Mouse (Mus musculus) heart, adult 2 months (tissue): ENCODE measurements at regions not wholly inside any gene's neighbourhood (a gene's known extent, or its start where the extent isn't known, plus 50 kb on each side); places are given as distances from the start of the nearest gene placed in this dataset.
A peak's percentile ranks its signal among the peaks of the same experiment; 100 is the strongest.

ENCODE experiments used
- DNase-seq, 2 experiments: peaks; one replicate each; pipeline ENCODE4 v3.0.0; 2021
- H3K27ac ChIP-seq: fragments of 200-600 bp; 2 replicates; pipeline ENCODE4 v1.8.1; 2022
- H3K27me3 ChIP-seq: fragments of 200-500 bp; 2 replicates; pipeline ENCODE4 v1.6.1; 2012; ENCODE audit warnings: mild to moderate bottlenecking, low read length, inconsistent platforms, mixed read lengths; ENCODE audit not compliant: control insufficient read depth, insufficient read depth
- H3K36me3 ChIP-seq: fragments of 200-500 bp; 2 replicates; pipeline ENCODE4 v1.6.1; 2012; ENCODE audit warnings: low read length, inconsistent platforms; ENCODE audit not compliant: control insufficient read depth, insufficient read depth
- H3K4me1 ChIP-seq: fragments of 200-500 bp; 2 replicates; pipeline ENCODE4 v1.6.1; 2011; ENCODE audit warnings: low read length; ENCODE audit not compliant: control insufficient read depth, insufficient read depth
- H3K4me3 ChIP-seq: fragments of 200-600 bp; 2 replicates; pipeline ENCODE4 v1.8.1; 2022
- H3K79me2 ChIP-seq: fragments of 200-500 bp; replicated peaks from 2 replicates; pipeline ENCODE4 v1.6.1; 2012; ENCODE audit warnings: mild to moderate bottlenecking, inconsistent platforms, low read length, moderate library complexity, mixed read lengths; ENCODE audit not compliant: control insufficient read depth, insufficient read depth
- H3K9ac ChIP-seq: fragments of 200-500 bp; 2 replicates; pipeline ENCODE4 v1.6.1; 2012; ENCODE audit warnings: low read depth, mild to moderate bottlenecking, control low read depth, inconsistent platforms, low read length, mixed read lengths
- CTCF ChIP-seq: fragments of 200-600 bp; IDR thresholded peaks from 2 replicates; pipeline ENCODE4 v1.8.1; 2022; ENCODE audit warnings: antibody characterized with exemption, mild to moderate bottlenecking, moderate library complexity
- EP300 ChIP-seq: fragments of 200-500 bp; IDR thresholded peaks from 2 replicates; pipeline ENCODE4 v1.6.1; 2011; ENCODE audit warnings: low read depth, low read length, control low read depth; ENCODE audit not compliant: insufficient read depth
- POLR2A ChIP-seq: fragments of 200-500 bp; IDR thresholded peaks from 2 replicates; pipeline ENCODE4 v1.6.1; 2011; ENCODE audit warnings: mild to moderate bottlenecking, low read depth, low read length, control low read depth; ENCODE audit not compliant: insufficient read depth
- WGBS: fragments of 180-500 bp; shearing (Covaris S2); methylation state at CpG from one replicate; pipeline ENCODE4 v1.1.7; 2018; 5-methylcytosine and 5-hydroxymethylcytosine counted together
- intact Hi-C: fragments of 180-260 bp; cut with DNase I; formaldehyde crosslinking; loops from one replicate; pipeline ENCODE4 v1.15.1; 2025

DNA sequence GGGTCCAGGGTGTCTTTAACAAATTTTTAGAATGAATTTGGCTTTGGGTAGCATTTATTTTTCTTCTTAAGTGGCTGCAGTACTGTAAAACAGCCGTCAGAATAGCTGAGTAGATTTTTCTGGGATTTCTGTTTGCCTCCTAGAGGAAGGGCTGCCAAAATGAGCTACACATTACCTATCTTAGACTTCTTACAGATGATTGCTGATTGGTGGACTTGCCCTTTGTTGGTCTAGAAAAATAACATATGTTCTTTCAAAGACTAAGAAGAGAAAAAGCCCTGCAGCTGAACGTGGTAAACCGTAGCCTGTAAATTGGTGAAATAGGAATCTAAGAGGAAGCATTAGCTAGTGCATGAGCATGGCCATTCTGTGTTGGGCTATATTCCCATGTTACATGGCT is 276.7 kb upstream of the Mms22l start:
- H3K36me3 ChIP-seq = no peaks in the 10 kb centered on the region

DNA sequence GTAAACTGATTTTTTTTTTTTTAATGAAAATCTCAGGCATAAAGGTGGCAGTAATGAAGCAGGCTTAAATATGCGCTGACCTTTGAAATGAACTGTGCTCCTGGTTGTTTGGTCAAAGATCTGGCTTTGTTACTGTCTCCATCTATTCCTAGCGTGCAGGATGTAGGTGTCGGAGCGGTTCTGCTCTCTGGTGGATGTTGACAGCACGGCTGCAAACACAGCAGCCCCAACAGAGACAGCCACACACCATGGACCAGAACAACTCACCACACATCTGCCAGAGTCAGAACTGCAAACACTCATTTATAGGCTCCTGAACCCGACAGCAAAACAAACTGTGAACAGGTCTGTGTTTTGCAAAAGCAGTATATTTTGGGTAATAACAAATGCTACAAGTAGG is 251.1 kb upstream of the Mms22l start:
- 53% methylated on average over 6 of the region's 6 CpGs for WGBS
- intact Hi-C loops = no loop called here

More for the DNA sequence above, 276.7 kb upstream of the Mms22l start:
- Histone ChIP-seq H3K9ac (no peak overlapping the region), H3K79me2 (no peaks in the 10 kb centered on the region), H3K4me1 (no peaks in the 10 kb centered on the region), H3K27ac (no peak overlapping the region), H3K4me3 (no peak overlapping the region), H3K27me3 (no peaks in the 10 kb centered on the region)
- no peak for DNase-seq
- 73% methylated on average over 3 of the region's 3 CpGs for WGBS
- intact Hi-C loops = no loop called here
- TF ChIP-seq EP300 (no peak), CTCF (no peak), POLR2A (no peak)

DNA sequence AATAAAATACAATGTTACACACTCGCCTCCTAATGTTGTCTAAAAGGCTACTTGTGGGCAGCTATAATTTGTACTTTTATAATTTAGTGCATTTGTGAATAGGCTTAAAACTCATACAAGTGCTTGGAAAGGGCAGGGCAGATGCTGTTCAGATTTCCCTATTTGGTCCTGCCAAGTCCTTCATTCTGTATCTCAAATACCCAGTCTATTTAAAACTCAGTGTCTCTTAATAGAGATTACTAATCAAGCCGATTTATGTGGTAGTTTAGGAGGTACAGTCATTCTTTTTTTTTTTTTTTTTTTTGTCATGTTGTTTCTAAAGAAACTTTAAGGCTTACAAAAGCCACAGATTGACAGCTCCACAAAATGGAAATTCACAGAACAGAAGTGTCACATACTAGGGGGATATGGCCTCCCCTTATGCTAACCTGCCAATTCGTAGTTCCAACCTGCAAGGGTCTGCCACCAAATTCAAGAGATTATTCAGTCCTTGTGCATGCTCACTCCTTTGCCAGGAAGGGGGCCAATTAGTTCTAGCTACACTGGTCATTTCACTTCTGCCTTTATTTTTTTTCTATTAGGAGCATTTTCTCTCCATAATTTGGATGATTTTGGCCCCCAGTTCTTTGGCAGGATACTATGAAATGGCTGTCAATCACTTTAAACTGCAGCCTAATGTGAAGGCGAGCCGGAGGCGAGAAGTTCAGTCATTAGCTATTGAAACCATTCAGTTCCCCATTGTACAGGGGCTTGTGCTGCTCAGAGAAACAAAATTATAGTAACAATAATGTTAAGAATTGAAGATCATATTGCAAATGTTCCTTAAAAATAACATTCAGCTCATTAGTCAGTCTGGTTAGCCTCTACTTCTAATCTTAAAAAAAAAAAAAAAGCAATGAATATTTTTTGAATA is 247.9 kb upstream of the Mms22l start:
- 67% methylated on average over 6 of the region's 6 CpGs for WGBS
- TF ChIP-seq POLR2A (no peak), CTCF (no peak), EP300 (no peak)
- H3K79me2 ChIP-seq = no peaks in the 10 kb centered on the region
- H3K4me3 ChIP-seq = no peak overlapping the region
- intact Hi-C loops = no loop called here
- no peaks in the 10 kb centered on the region for H3K4me1 ChIP-seq
- H3K36me3 ChIP-seq = no peaks in the 10 kb centered on the region
- no peak overlapping the region for H3K27ac ChIP-seq
- no peak overlapping the region for H3K9ac ChIP-seq
- DNase-seq = no peak
- no peaks in the 10 kb centered on the region for H3K27me3 ChIP-seq

More for the DNA sequence above, 251.1 kb upstream of the Mms22l start:
- no peak overlapping the region for H3K4me3 ChIP-seq
- H3K9ac ChIP-seq = no peak overlapping the region
- H3K27ac ChIP-seq = no peak overlapping the region
- no peaks in the 10 kb centered on the region for H3K36me3 ChIP-seq
- DNase-seq = no peak
- no peaks in the 10 kb centered on the region for H3K4me1 ChIP-seq
- H3K79me2 ChIP-seq = no peaks in the 10 kb centered on the region
- H3K27me3 ChIP-seq = no peaks in the 10 kb centered on the region
- TF ChIP-seq POLR2A (no peak), EP300 (no peak), CTCF (no peak)

- WGBS = 32% methylated on average over 6 of the region's 6 CpGs
- TF ChIP-seq CTCF = peak; percentile 60
- TF ChIP-seq POLR2A = no peak
- H3K9ac ChIP-seq = no peak overlapping the region
- DNase-seq = no peak
- H3K36me3 ChIP-seq = no peaks in the 10 kb centered on the region
- H3K27ac ChIP-seq = no peak overlapping the region
- intact Hi-C loops = no loop called here
- H3K4me1 ChIP-seq = no peaks in the 10 kb centered on the region
- no peaks in the 10 kb centered on the region for H3K79me2 ChIP-seq
- H3K4me3 ChIP-seq = no peak overlapping the region
- no peaks in the 10 kb centered on the region for H3K27me3 ChIP-seq
Observed at GRCm38 (mm10) chr4:24249243-24249970, 246.8 kb upstream of the Mms22l start.

DNA sequence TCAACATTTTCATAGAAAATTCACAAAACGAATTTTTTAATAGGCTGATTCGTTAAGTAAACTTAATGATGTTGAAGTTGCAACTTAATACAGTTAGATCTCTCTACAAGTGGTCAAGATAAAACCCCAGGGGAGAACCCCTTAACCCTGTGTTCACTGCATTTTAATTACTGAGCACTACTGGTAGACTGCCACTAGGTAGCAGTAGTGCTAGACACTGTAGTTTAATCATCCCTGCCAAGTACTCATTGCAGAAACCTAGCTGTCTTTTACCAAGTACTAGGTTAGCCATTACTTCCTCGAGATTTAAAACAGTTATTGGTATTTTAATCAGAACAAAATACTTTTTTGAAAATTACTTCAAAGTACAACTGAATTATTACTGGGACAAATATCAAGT is 218.1 kb upstream of the Mms22l start:
- Histone ChIP-seq H3K27me3 (no peaks in the 10 kb centered on the region), H3K4me1 (no peaks in the 10 kb centered on the region), H3K9ac (no peak overlapping the region), H3K4me3 (no peak overlapping the region), H3K36me3 (no peaks in the 10 kb centered on the region), H3K27ac (no peak overlapping the region), H3K79me2 (no peaks in the 10 kb centered on the region)
- 28% methylated on average over 3 of the region's 3 CpGs for WGBS
- no peak for DNase-seq
- TF ChIP-seq POLR2A = no peak
- TF ChIP-seq CTCF = peak; percentile 45
- intact Hi-C loops = loop anchor here (2.0 kb wide), 1 partner anchor 297 kb away; no protein-coding TSS in a partner anchor
